Mouse (Mus musculus) cerebellum, adult 2 months (tissue): ENCODE data around the gene Bcl11b. TPM values are rescaled to one million over a fixed set of nuclear protein-coding genes. Genes with fewer than 3 reads are reported as not detected.

ENCODE experiments used
- DNase-seq, 2 experiments: peaks; one replicate each; pipeline ENCODE4 v3.0.0; 2021
- H3K27ac ChIP-seq: fragments of 200-500 bp; 2 replicates; pipeline ENCODE4 v1.5.1; 2012; ENCODE audit warnings: low read length, control low read depth, inconsistent platforms; ENCODE audit not compliant: insufficient read depth
- H3K27me3 ChIP-seq: fragments of 200-500 bp; 2 replicates; pipeline ENCODE4 v1.6.1; 2012; ENCODE audit warnings: inconsistent platforms, mild to moderate bottlenecking, low read length, moderate library complexity; ENCODE audit not compliant: control insufficient read depth, insufficient read depth
- H3K4me1 ChIP-seq: fragments of 200-500 bp; 2 replicates; pipeline ENCODE4 v1.6.1; 2011; ENCODE audit warnings: low read length; ENCODE audit not compliant: control insufficient read depth, insufficient read depth
- H3K4me3 ChIP-seq: fragments of 200-500 bp; replicated peaks from 2 replicates; pipeline ENCODE3; 2011; ENCODE audit warnings: mild to moderate bottlenecking, low read depth, low read length, control low read depth; ENCODE audit not compliant: insufficient read depth
- CTCF ChIP-seq: fragments of 200-500 bp; IDR thresholded peaks from 2 replicates; pipeline ENCODE4 v1.5.1; 2011; ENCODE audit warnings: low read depth, mild to moderate bottlenecking, control low read depth, low read length, moderate library complexity, borderline replicate concordance; ENCODE audit not compliant: insufficient read depth
- POLR2A ChIP-seq: fragments of 200-500 bp; IDR thresholded peaks from 2 replicates; pipeline ENCODE4 v1.6.1; 2011; ENCODE audit warnings: low read length, control low read depth, borderline replicate concordance; ENCODE audit not compliant: insufficient read depth
- WGBS: fragments of 180-500 bp; shearing (Covaris S2); methylation state at CpG from one replicate; pipeline ENCODE4 v1.1.7; 2018; 5-methylcytosine and 5-hydroxymethylcytosine counted together
- polyA plus RNA-seq: library from polyadenylated mRNA; depleted of rRNA; stranded (reverse); fragments of >200 nt; gene quantifications from 2 replicates; pipeline ENCODE4 v1.2.3, GENCODE M21; 2012

Gene Bcl11b
- polyA plus RNA-seq, 1 experiment = 2.5 TPM

- Histone ChIP-seq H3K4me3 (no peak overlapping the region), H3K27me3 (no peaks in the 10 kb centered on the region), H3K4me1 (peaks cover 2% of the 10 kb centered on the region; the same call in 1 of the 2 replicates), H3K27ac (no peak overlapping the region)
- 89% methylated on average over 7 of the region's 7 CpGs for WGBS
- no peak for TF ChIP-seq POLR2A
- no peak for TF ChIP-seq CTCF
- DNase-seq = no peak
Observed at GRCm38 (mm10) chr12:107936406-107936805, 67.0 kb downstream of the Bcl11b start.

GRCm38 (mm10) chr12:107934831-107935437, 68.5 kb downstream of the Bcl11b start:
- no peak for TF ChIP-seq POLR2A
- WGBS = 7% methylated on average over 19 of the region's 19 CpGs
- Histone ChIP-seq H3K4me3 (no peak overlapping the region), H3K27ac (no peak overlapping the region), H3K4me1 (peaks cover 4% of the 10 kb centered on the region; the same call in 1 of the 2 replicates), H3K27me3 (no peaks in the 10 kb centered on the region)
- DNase-seq = peak; percentile 34 to 37

GRCm38 (mm10) chr12:107932140-107932539, 71.3 kb downstream of the Bcl11b start:
- 84% methylated on average over 12 of the region's 12 CpGs for WGBS
- Histone ChIP-seq H3K4me1 (peaks cover 4% of the 10 kb centered on the region; the same call in 1 of the 2 replicates), H3K27me3 (no peaks in the 10 kb centered on the region), H3K4me3 (no peak overlapping the region), H3K27ac (no peak overlapping the region)
- TF ChIP-seq POLR2A (no peak), CTCF (no peak)
- no peak for DNase-seq

GRCm38 (mm10) chr12:107931476-107931875, 71.9 kb downstream of the Bcl11b start:
- DNase-seq = no peak
- Histone ChIP-seq H3K27ac (no peak overlapping the region), H3K4me1 (peaks cover 4% of the 10 kb centered on the region; the same call in 1 of the 2 replicates), H3K4me3 (no peak overlapping the region), H3K27me3 (no peaks in the 10 kb centered on the region)
- 53% methylated on average over 5 of the region's 5 CpGs for WGBS
- TF ChIP-seq CTCF = no peak
- no peak for TF ChIP-seq POLR2A

GRCm38 (mm10) chr12:107930611-107931350, 72.6 kb downstream of the Bcl11b start:
- TF ChIP-seq CTCF = no peak
- no peak for TF ChIP-seq POLR2A
- H3K27me3 ChIP-seq = no peaks in the 10 kb centered on the region
- peaks cover 4% of the 10 kb centered on the region; the same call in 1 of the 2 replicates for H3K4me1 ChIP-seq
- peak overlapping the region; percentile 47 for H3K4me3 ChIP-seq
- no peak overlapping the region for H3K27ac ChIP-seq
- 3% methylated on average over 28 of the region's 28 CpGs for WGBS
- peak; percentile 69 to 75 for DNase-seq

- H3K4me1 ChIP-seq = peaks cover 4% of the 10 kb centered on the region; the same call in 1 of the 2 replicates
- no peak for DNase-seq
- H3K4me3 ChIP-seq = no peak overlapping the region
- 24% methylated on average over 7 of the region's 7 CpGs for WGBS
- no peaks in the 10 kb centered on the region for H3K27me3 ChIP-seq
- no peak overlapping the region for H3K27ac ChIP-seq
- TF ChIP-seq POLR2A = no peak
- no peak for TF ChIP-seq CTCF
Observed at GRCm38 (mm10) chr12:107928905-107929304, 74.5 kb downstream of the Bcl11b start.

- peaks cover 4% of the 10 kb centered on the region; the same call in 1 of the 2 replicates for H3K4me1 ChIP-seq
Observed at GRCm38 (mm10) chr12:107928464-107928901, 74.9 kb downstream of the Bcl11b start.

More at GRCm38 (mm10) chr12:107928464-107928901, 74.9 kb downstream of the Bcl11b start:
- WGBS = 11% methylated on average over 15 of the region's 15 CpGs
- H3K27me3 ChIP-seq = no peaks in the 10 kb centered on the region
- no peak overlapping the region for H3K4me3 ChIP-seq
- TF ChIP-seq CTCF (no peak), POLR2A (no peak)
- no peak for DNase-seq
- H3K27ac ChIP-seq = no peak overlapping the region
